Mouse (Mus musculus) testis, adult 2 months (tissue): ENCODE results near the gene Lrsam1. TPM values are rescaled to one million over a fixed set of nuclear protein-coding genes. Genes with fewer than 3 reads are reported as not detected.

ENCODE experiments used
- H3K27ac ChIP-seq: fragments of 200-500 bp; 2 replicates; pipeline ENCODE4 v1.5.1; 2012; ENCODE audit warnings: low read depth, low read length; ENCODE audit not compliant: control insufficient read depth, insufficient read depth
- H3K27me3 ChIP-seq: fragments of 200-500 bp; 2 replicates; pipeline ENCODE4 v1.6.1; 2012; ENCODE audit warnings: mild to moderate bottlenecking, low read length, moderate library complexity; ENCODE audit not compliant: control insufficient read depth, insufficient read depth
- H3K36me3 ChIP-seq: fragments of 200-500 bp; 2 replicates; pipeline ENCODE4 v1.6.1; 2012; ENCODE audit warnings: mild to moderate bottlenecking, low read length; ENCODE audit not compliant: control insufficient read depth, insufficient read depth
- H3K4me1 ChIP-seq: fragments of 200-500 bp; 2 replicates; pipeline ENCODE4 v1.6.1; 2012; ENCODE audit warnings: low read length; ENCODE audit not compliant: control insufficient read depth, insufficient read depth
- H3K4me3 ChIP-seq: fragments of 200-500 bp; 2 replicates; pipeline ENCODE4 v1.5.1; 2012; ENCODE audit warnings: low read depth, mild to moderate bottlenecking, low read length, moderate library complexity, mixed read lengths; ENCODE audit not compliant: control insufficient read depth
- CTCF ChIP-seq: fragments of 200-500 bp; IDR thresholded peaks from 2 replicates; pipeline ENCODE4 v1.5.1; 2012; ENCODE audit warnings: low read depth, mild to moderate bottlenecking, inconsistent platforms, low read length, moderate library complexity; ENCODE audit not compliant: control insufficient read depth, insufficient read depth, insufficient replicate concordance
- POLR2A ChIP-seq: fragments of 200-500 bp; IDR thresholded peaks from 2 replicates; pipeline ENCODE4 v1.6.1; 2012; ENCODE audit warnings: low read depth, mild to moderate bottlenecking, inconsistent platforms, low read length, moderate library complexity; ENCODE audit not compliant: control insufficient read depth
- polyA plus RNA-seq: library from polyadenylated mRNA; depleted of rRNA; stranded (reverse); fragments of >200 nt; gene quantifications from 2 replicates; pipeline ENCODE4 v1.2.3, GENCODE M21; 2012

Gene Lrsam1
- polyA plus RNA-seq, 1 experiment = 5.3 TPM

DNA sequence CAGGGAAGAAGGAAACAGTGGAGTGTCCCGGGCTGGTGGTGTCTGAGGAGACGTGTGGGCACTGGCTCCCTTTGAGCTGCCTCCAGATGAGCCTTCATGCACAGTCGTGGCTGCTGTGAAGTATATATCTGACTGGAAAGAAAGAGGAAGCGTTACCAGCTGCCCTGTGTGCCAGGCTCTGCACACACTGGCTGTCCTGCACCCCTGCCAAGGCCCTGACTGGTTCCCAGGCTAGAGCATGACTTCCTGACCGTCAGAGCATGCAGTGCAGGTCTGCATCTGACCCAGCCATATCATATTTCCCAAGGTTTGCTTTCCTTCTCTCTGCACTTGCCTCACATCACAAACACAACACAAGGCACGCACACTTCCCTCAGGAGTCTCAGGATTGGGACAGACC, 30.7 kb upstream of the Lrsam1 start:
- Histone ChIP-seq H3K4me3 (no peak overlapping the region), H3K4me1 (no peaks in the 10 kb centered on the region), H3K27me3 (no peaks in the 10 kb centered on the region), H3K27ac (no peak overlapping the region), H3K36me3 (peaks cover 2% of the 10 kb centered on the region; the same call in 1 of the 2 replicates)
- TF ChIP-seq CTCF (no peak), POLR2A (no peak)

DNA sequence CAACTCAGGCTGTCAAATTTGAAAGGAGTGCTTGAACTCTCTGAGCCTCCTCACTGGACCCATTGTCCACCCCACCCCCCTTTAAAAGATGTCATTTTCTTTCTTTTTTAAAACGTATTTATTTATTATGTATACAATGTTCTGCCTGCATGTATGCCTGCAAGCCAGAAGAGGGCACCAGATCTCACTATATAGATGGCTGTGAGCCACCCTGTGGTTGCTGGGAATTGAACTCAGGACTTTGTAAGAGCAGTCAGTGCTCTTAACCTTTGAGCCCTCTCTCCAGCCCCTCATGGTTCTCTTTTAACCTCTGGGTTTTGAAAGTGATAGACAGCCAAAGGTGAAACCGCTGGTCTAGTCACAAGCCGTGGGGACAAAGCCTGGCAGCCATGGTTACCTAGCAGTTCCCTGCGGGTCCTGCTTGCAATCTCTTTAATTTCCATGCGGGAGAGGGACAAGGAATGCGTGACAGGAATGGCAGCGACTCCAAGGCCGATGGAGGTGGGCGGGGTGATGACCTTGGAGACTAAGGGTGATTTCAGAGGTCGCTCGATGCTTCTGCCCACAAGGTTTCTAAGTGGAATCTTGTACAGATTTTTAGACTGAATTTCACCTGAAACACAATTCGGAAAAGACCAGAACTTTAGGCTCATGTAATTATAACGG, 28.9 kb upstream of the Lrsam1 start:
- no peak for TF ChIP-seq POLR2A
- TF ChIP-seq CTCF = no peak
- no peaks in the 10 kb centered on the region for H3K27me3 ChIP-seq
- no peak overlapping the region for H3K27ac ChIP-seq
- no peaks in the 10 kb centered on the region; the same call in none of the 2 replicates for H3K36me3 ChIP-seq
- H3K4me1 ChIP-seq = no peaks in the 10 kb centered on the region
- no peak overlapping the region for H3K4me3 ChIP-seq

DNA sequence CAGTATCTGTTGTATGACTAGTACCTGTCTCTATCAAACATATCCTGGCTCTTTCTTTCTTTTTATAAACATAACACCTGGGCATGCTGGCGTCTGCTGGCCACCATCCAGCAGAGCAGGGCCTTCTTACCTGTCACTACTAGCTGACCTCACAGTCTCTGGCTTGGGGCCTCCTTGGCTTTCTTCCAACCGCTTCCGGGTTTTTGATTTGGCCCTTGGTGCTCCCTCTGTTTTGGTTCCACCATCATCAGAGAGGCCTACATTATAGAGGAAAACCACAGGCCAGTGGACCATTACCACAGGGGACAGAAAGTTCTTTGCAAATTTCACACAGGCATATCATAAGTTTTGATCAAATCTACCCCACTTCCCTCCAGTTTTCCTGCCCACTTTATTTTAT, 28.0 kb upstream of the Lrsam1 start:
- Histone ChIP-seq H3K27ac (no peak overlapping the region), H3K36me3 (no peaks in the 10 kb centered on the region; the same call in none of the 2 replicates), H3K4me1 (no peaks in the 10 kb centered on the region), H3K27me3 (no peaks in the 10 kb centered on the region), H3K4me3 (no peak overlapping the region)
- TF ChIP-seq CTCF (no peak), POLR2A (no peak)

DNA sequence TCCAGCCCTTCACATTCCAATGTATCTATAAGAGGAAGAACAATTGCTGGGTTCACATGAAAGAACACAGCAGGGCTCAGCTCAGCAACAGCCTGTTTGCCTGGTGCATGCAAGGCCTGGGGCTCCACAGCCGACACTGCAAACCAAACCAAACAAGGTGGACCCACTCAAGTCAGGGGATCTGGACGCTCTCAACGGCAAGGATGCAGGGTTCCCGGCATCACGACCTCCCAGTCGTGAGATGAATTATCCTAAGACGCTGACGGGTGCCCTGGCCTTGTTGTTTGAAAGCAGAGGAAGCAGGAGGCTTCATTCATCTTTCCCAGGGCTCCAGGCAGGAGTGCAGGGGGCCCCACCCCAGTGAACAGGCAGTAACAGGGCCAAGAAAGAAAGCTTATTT, 24.4 kb upstream of the Lrsam1 start:
- H3K4me1 ChIP-seq = peaks cover 9% of the 10 kb centered on the region
- TF ChIP-seq POLR2A (no peak), CTCF (no peak)
- H3K27me3 ChIP-seq = no peaks in the 10 kb centered on the region
- H3K36me3 ChIP-seq = no peaks in the 10 kb centered on the region; the same call in 1 of the 2 replicates
- H3K27ac ChIP-seq = no peak overlapping the region
- no peak overlapping the region for H3K4me3 ChIP-seq

DNA sequence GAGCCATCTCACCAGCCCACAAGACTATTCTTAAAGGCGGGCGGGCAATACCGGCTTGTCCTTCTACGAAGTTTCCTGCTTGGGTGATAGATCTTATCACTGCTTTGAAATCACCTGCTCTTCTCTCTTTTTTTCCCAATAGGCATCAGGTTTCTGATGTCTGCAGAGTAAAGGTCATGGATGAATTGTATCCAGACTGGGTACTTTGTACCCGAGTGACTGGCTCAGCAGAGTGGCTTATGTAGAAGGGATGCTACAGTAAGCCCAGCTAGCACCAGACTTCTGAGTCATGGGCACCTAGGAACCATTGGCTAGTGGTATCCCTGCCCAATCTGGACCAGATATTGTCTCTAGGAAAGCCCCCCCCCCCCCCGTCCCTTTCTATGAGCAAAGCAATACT, 22.2 kb upstream of the Lrsam1 start:
- no peaks in the 10 kb centered on the region; the same call in 1 of the 2 replicates for H3K36me3 ChIP-seq
- H3K27ac ChIP-seq = no peak overlapping the region
- no peak overlapping the region for H3K4me3 ChIP-seq
- H3K4me1 ChIP-seq = peaks cover 10% of the 10 kb centered on the region
- TF ChIP-seq POLR2A = no peak
- no peak for TF ChIP-seq CTCF
- no peaks in the 10 kb centered on the region for H3K27me3 ChIP-seq

- Histone ChIP-seq H3K27ac (peak overlapping the region; percentile 23; the same call in 1 of the 2 replicates), H3K4me3 (peak overlapping the region; percentile 89), H3K27me3 (no peaks in the 10 kb centered on the region), H3K36me3 (no peaks in the 10 kb centered on the region; the same call in 1 of the 2 replicates), H3K4me1 (peaks cover 10% of the 10 kb centered on the region)
- no peak for TF ChIP-seq POLR2A
- no peak for TF ChIP-seq CTCF
These were observed 21.3 kb upstream of the Lrsam1 start for GRCm38 (mm10) chr2:32982700-32983099.

DNA sequence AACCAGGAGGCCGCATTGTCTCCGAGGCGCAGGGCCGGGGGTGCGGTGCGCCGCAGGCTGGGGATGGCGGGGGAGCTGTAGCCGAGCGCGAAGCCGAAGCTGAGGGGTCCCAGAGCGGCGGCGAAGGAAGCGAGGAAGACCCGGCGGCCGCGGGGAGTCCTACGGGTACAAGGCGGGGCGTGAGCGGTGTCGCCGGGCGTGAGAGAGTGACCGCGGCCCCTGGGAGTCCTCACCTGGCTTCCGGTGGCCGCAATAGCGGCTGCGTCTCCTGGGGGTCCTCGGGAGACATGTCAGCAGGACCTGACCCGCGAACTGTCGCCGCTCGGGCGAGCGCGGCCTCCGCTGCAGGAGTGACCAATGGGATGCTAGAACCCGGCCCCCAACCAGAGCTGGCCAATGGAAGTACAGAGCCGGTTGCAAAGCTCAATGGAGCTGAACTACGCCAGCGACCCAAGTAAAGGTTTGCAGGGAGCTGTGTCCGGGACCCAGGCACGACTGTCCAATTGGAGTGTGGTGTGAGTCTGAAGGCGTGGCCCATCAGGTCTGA, 20.4 kb upstream of the Lrsam1 start, which contains the start of gene Slc2a8:
TSS of gene Slc2a8 (minus strand) at position 359 of the 547 bp plus-strand sequence.
- H3K27ac ChIP-seq = peak within 1 kb of the TSS; percentile 45; the same call in 1 of the 2 replicates
- H3K4me3 ChIP-seq = peak within 1 kb of the TSS; percentile 89
- no peaks in the 10 kb centered on the region for H3K27me3 ChIP-seq
- H3K4me1 ChIP-seq = peaks cover 10% of the 10 kb centered on the region
- TF ChIP-seq CTCF (no peak), POLR2A (peak; percentile 89)
- no peaks in the 10 kb centered on the region; the same call in 1 of the 2 replicates for H3K36me3 ChIP-seq

GRCm38 (mm10) chr2:32981281-32981680, 19.9 kb upstream of the Lrsam1 start:
- Histone ChIP-seq H3K4me3 (peak overlapping the region; percentile 89), H3K27ac (no peak overlapping the region), H3K36me3 (no peaks in the 10 kb centered on the region; the same call in 1 of the 2 replicates), H3K4me1 (peaks cover 10% of the 10 kb centered on the region), H3K27me3 (no peaks in the 10 kb centered on the region)
- TF ChIP-seq POLR2A (no peak), CTCF (no peak)
